Mouse (Mus musculus): Measurements from ENCODE around the gene St6galnac4.
A peak's percentile ranks its signal among the peaks of the same experiment; 100 is the strongest.

St6galnac4 gene

DNA sequence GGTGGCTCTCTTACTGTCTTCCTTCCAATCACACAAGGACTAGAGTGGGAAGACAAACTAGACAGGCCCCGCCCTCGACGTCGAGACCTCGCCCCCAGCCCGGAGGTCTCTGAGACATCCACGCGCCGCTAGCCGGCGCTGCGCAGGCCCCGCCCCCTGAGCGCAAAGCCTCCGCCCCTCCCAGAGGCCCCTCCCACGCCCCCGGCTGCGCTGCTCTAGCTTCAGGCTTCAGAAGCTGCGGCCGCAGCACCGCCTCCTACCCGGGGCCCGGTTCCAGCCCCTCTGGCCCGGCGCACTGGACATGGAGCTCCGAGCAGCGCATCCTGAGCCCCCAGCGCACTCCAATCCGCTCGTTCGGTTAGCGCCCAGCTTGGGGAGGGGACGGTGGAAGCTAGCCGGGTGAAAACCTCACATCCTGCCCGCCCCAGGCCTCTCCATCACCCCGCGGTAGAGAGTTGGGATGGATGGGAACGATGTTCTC lies at the start of gene St6galnac4:
Gene St6galnac4 (plus strand): TSS at position 225 of the 481 bp plus-strand sequence.
- peak; percentile 82 to 86 for DNase-seq (ENCODE audit: low spot score in 2 of 2)

- no peak for DNase-seq (ENCODE audit: low spot score in 2 of 2)
Measured at GRCm38 (mm10) chr2:32537360-32537905, 49.5 kb upstream of the St6galnac4 start.

DNA sequence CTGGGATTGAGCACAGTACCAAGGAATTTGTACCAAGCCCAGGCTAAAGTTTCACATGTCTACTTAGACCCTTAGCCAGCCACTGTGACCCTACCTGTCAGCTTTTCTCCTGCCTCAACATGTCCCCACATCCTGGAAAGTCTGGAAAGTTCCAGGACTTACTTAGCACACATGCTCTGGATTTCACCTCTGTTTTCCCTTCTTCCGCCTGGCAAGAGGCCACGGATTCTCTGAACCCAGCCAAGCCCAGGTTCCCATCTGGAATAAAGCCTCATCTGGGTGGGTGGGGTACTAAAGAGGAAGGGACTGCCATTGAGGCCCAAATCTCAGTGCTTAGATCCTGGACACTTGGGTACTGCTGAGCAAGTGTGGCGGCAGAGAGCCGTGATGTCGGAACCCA lies 49.0 kb upstream of the St6galnac4 start:
- DNase-seq (ENCODE audit: low spot score in 2 of 2) = no peak

- DNase-seq (ENCODE audit: low spot score in 2 of 2) = no peak
Measured at GRCm38 (mm10) chr2:32538461-32538860, 48.4 kb upstream of the St6galnac4 start.

- DNase-seq (ENCODE audit: low spot score in 2 of 2) = no peak
Measured at GRCm38 (mm10) chr2:32539452-32539981, 47.4 kb upstream of the St6galnac4 start.

GRCm38 (mm10) chr2:32541333-32541908 lies 45.5 kb upstream of the St6galnac4 start:
- no peak for DNase-seq (ENCODE audit: low spot score in 2 of 2)

- DNase-seq (ENCODE audit: low spot score in 2 of 2) = no peak
Measured at GRCm38 (mm10) chr2:32541986-32542573, 44.8 kb upstream of the St6galnac4 start.

- no peak for DNase-seq (ENCODE audit: low spot score in 2 of 2)
Measured at GRCm38 (mm10) chr2:32543031-32543449, 43.9 kb upstream of the St6galnac4 start.

DNA sequence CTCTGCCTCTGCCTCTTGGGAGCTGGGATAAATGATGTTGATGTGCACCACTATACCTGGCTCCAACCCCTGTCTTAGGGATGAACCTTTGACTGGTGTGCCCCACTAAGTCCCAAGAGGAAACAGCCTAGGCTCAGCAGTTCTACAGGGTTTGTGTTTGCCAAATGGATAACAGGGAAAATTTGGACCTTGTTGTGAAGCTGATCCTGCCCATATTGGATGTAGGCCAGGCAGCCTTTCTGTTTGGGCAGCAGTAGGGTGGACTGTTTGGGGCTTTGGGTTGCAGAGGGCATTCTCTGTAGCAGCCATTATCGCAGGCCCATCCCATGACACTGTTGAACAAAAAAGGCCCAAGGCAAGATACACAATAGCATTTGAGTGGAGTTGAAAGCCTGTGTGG lies 39.9 kb upstream of the St6galnac4 start:
- DNase-seq (ENCODE audit: low spot score in 2 of 2) = no peak

GRCm38 (mm10) chr2:32547380-32547779 lies 39.5 kb upstream of the St6galnac4 start:
- no peak for DNase-seq (ENCODE audit: low spot score in 2 of 2)

DNA sequence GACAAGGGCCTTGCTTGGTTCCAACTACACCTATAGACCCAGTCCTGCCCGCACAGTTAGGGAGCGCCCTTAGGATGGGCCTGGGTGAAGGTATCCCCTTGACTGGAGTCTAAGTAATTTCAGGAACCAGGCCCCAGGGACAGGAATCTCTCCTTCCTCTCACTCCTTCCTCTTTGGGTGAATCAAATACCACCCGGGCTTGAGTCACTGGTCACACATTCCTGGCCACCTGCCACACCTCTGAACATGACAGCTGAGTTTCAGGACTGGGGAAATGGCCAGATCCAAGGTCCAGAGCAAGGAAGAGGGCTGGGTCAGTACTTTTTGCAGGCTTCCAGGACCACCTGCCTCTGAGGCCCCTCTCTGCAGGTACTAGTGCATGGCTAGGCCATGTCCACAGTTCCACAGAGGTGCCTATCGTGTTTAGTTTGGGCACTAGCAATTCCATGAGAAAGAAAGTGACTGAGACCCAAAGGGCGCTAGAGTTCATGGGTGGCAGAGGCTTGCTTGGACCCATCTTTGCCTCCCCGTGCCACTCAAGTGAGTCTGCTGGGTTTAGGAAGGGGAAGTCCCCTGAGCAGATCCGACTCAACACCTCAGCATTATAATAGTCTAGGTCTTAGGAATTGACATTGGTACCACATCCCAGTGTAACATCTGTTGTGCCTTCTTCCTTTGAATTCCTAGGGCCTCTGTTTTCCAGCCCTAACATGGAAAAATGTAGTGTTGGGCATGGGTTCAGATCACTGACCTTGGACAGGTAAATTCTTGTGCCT lies 38.7 kb upstream of the St6galnac4 start:
- no peak for DNase-seq (ENCODE audit: low spot score in 2 of 2)

GRCm38 (mm10) chr2:32549171-32549570 lies 37.7 kb upstream of the St6galnac4 start:
- DNase-seq (ENCODE audit: low spot score in 2 of 2) = no peak

- DNase-seq (ENCODE audit: low spot score in 2 of 2) = no peak
Measured at GRCm38 (mm10) chr2:32549764-32550163, 37.1 kb upstream of the St6galnac4 start.

GRCm38 (mm10) chr2:32551236-32551635 lies 35.7 kb upstream of the St6galnac4 start:
- no peak for DNase-seq (ENCODE audit: low spot score in 2 of 2)

- DNase-seq (ENCODE audit: low spot score in 2 of 2) = no peak
Measured at GRCm38 (mm10) chr2:32553592-32554148, 33.2 kb upstream of the St6galnac4 start.

- DNase-seq (ENCODE audit: low spot score in 2 of 2) = no peak
Measured at GRCm38 (mm10) chr2:32555484-32555883, 31.4 kb upstream of the St6galnac4 start.

DNA sequence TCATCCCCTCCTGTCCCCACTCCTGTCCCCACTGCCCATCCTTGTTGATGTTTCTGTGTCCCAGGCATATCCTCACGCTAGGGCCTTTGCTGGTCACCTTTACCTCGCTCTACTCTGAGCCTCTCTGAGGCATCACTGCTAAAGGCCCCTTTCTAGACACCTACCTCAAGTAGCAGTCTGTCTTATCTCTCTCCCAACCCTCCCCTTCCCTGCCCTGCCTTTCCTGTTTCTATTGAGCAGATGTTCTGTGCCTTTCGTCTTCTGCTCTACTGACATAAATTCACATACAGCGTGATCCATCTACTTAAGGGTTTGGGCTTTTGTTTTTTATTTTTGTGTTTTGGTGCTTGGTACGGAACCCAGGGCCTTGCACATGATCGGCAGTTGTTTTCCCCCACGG lies 30.9 kb upstream of the St6galnac4 start:
- no peak for DNase-seq (ENCODE audit: low spot score in 2 of 2)

GRCm38 (mm10) chr2:32559570-32559969 lies 27.3 kb upstream of the St6galnac4 start:
- no peak for DNase-seq (ENCODE audit: low spot score in 2 of 2)

DNA sequence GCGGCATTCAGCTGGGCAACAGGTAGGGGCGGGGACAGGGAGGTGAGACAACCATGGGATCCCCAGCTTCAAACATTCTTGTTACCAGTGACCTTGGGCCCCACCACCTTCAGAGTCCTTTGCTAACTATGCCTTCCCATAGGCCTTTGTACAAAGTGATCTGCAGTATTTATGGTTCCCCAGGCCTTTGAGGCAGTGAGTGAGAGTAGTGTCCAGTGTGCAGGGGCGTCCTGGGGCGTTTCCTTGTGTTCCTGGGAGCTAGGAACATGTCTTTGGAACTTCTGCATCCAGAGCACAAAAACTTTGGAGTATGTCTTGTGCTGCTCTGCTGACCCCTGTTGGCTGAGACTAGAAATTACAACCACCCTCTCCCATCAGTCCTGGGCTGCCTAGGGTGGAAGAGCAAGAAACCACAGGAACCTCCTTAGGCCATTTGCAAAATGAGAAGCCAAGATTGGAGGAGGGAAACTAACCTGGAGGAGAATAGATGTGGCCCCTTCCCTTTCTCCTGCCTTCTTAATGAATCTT lies 20.3 kb upstream of the St6galnac4 start:
- DNase-seq (ENCODE audit: low spot score in 2 of 2) = peak in 1 of 2 experiments; percentile 65

DNA sequence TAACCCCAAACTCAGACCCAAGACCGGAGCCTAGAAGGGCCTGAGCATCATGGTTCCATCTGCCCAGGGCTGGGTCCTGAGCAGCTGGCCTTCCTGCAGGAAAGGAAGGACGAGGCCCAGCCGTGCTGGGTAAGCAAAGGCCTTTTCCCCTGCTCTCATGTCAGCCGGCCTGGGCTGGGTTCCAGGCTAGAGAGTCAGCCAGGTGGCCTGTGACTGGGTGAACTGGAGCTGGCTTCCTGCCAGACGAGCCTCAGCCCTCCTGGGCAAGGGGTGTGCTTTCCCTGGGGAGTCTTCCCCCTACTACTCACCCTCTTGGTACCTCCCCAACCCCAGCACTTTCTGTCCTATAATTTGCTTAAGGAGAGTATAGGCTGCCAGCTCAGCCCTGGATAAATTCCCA lies 18.7 kb upstream of the St6galnac4 start:
- no peak for DNase-seq (ENCODE audit: low spot score in 2 of 2)

DNA sequence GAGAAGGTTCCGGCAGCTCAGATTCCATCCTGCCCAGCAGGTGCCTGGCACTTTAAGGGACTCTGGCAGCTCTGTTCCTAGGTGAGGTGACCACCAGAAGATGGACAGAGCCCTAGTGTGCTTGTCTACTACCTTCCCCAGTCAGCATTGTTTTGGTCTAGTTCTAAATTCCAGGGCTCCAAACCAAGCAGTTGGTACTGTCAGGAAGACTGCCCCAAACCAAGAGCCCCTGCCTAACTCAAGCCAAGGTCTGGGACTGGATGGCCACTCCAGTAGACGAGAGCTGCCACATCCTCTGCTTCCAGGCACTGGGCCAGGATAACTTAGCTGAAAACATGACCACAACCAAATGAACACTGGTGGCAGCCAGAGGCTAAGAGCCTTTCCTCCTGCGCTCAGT lies 18.0 kb upstream of the St6galnac4 start:
- DNase-seq (ENCODE audit: low spot score in 2 of 2) = no peak

Data from frontal cortex, postnatal 14 days (tissue).